Mouse (Mus musculus): ENCODE data around the gene Rnps1. TPM values are rescaled to one million over a fixed set of nuclear protein-coding genes. Genes with fewer than 3 reads are reported as not detected.

The Rnps1 gene
- polyA plus RNA-seq, 1 experiment from 2014 or later = 378 TPM

DNA sequence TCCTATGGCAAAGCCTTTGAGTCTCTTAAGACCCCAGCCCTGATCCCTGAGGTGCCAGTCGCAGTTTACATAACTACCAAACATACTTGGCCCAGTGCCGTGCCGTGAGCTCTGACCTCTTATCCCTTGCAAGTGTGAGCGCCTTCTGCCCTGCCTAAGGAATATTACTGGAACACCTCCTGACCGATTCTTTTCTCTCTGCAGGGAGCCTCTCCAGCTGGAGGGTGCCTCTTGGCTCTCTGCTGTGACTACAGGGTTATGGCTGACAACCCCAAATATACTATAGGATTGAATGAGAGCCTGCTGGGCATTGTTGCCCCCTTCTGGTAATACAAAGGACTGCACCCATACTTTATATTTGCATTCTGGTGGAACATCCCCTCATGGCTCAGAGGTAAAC lies 22.7 kb downstream of the Rnps1 start:
- Histone ChIP-seq H3K4me3 (no peak overlapping the region), H3K4me2 (replicated peaks) (no peak overlapping the region), H3K9me3 (no peaks in the 10 kb centered on the region), H3K27ac (replicated peaks) (no peak overlapping the region), H3K36me3 (peaks cover 69% of the 10 kb centered on the region), H3K27me3 (no peaks in the 10 kb centered on the region), H3K9ac (replicated peaks) (no peak overlapping the region), H3K4me1 (no peaks in the 10 kb centered on the region)
- WGBS = 70% methylated on average over 5 of the region's 5 CpGs
- peak; percentile 44; the same call in 1 of the 2 replicates for ATAC-seq (ENCODE audit: low FRiP score, low read depth)

DNA sequence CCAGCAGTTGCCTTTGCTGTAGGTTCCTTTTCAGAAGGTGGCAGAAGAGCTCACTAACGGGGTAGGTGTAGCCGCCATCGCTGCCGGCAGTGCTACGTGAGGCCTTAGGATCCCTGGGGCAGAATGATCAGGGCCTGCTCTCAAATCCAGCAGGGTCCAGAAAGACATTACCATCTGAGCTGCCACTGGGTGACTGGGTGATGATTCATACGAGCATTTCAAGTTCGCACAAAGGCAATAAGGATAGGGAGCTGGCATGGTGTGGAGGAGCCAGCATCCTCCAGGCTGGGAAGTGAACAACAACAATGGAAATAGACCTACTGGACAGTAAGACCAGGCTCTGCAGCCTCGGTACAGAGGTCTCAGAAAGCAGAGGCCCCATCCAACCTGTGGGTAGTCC lies 26.0 kb downstream of the Rnps1 start:
- H3K36me3 ChIP-seq = peaks cover 85% of the 10 kb centered on the region

DNA sequence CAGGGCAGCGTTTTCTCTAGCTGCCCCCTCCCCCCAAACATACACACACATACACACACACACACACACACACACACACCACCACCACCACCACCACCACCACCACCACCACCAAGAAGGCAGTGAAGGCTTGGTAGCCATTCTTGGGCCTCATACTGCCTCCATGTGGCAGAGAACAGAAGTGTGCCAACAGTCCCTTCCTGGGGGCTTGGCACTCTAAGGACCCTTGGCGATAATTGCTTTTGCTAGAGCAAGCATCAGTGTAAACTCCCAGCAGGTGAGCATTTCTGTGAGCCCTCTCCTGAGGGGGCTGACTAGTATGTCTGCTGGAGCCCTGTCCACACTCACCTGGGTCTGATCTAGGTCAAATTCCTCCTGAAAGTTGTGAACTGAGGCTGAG lies 26.8 kb downstream of the Rnps1 start:
- no peaks in the 10 kb centered on the region for H3K27me3 ChIP-seq
- 40% methylated on average over 2 of the region's 2 CpGs for WGBS
- no peaks in the 10 kb centered on the region for H3K9me3 ChIP-seq
- H3K9ac ChIP-seq (replicated peaks) = no peak overlapping the region
- no peak overlapping the region for H3K4me2 ChIP-seq (replicated peaks)
- ATAC-seq (ENCODE audit: low FRiP score, low read depth) = no peak
- H3K36me3 ChIP-seq = peaks cover 88% of the 10 kb centered on the region
- no peak overlapping the region for H3K4me3 ChIP-seq
- no peak overlapping the region for H3K27ac ChIP-seq (replicated peaks)
- no peaks in the 10 kb centered on the region for H3K4me1 ChIP-seq

More for the DNA sequence above, 26.0 kb downstream of the Rnps1 start:
- no peaks in the 10 kb centered on the region for H3K27me3 ChIP-seq
- H3K9me3 ChIP-seq = no peaks in the 10 kb centered on the region
- H3K4me3 ChIP-seq = no peak overlapping the region
- no peak for ATAC-seq (ENCODE audit: low FRiP score, low read depth)
- no peak overlapping the region for H3K9ac ChIP-seq (replicated peaks)
- WGBS = 94% methylated on average over 8 of the region's 8 CpGs
- H3K4me2 ChIP-seq (replicated peaks) = no peak overlapping the region
- H3K4me1 ChIP-seq = no peaks in the 10 kb centered on the region
- no peak overlapping the region for H3K27ac ChIP-seq (replicated peaks)

DNA sequence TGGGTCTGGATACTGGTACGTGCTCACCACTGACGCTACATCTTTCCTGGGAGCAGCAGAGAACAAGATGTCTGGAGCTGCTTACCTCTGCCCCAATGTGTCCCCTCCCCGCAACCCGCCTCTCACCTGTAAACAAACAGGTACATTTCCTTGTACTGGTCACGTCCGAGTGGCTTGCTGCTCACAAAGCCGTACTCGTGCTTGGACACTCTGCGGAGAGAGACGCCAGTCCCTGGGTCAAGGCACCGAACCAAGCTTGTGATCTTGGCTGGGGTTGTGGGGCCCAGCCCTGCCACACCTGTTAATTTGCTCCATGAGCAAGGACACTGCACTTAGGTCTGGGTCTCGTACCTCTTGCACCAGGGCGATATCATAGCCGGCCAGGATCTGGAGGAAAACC lies 27.7 kb downstream of the Rnps1 start:
- H3K4me1 ChIP-seq = no peaks in the 10 kb centered on the region
- no peak overlapping the region for H3K9ac ChIP-seq (replicated peaks)
- H3K9me3 ChIP-seq = no peaks in the 10 kb centered on the region
- H3K27me3 ChIP-seq = no peaks in the 10 kb centered on the region
- no peak overlapping the region for H3K4me2 ChIP-seq (replicated peaks)
- peaks cover 95% of the 10 kb centered on the region for H3K36me3 ChIP-seq
- no peak for ATAC-seq (ENCODE audit: low FRiP score, low read depth)
- 89% methylated on average over 14 of the region's 14 CpGs for WGBS
- no peak overlapping the region for H3K4me3 ChIP-seq
- H3K27ac ChIP-seq (replicated peaks) = no peak overlapping the region

DNA sequence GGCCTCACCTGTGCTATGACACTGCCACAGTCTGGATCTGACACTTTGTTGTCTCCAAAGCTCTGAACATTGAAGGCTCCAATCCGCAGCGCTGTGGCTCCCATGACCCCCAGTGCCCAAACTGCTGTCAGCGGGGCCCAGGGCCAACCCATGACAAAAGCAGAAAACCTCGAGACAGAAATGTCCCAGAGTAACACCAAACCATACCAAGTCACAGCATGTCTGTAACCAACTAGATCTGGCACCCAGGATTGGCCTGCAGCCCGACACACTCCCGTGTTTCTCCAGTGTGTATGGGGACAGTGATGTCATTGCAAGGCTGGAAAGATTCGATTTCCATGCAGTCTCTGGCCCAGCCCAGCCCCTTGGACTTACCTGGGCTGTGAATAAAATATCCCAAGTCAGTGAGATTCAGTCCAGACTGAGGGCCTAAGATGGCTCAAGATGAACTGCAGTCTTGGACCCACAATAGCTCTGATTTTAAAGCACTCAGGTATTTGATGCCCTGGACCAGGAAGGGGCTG lies 28.3 kb downstream of the Rnps1 start, which contains the start of gene Dnase1l2:
Dnase1l2 (minus strand) TSS at position 474 of the 524 bp plus-strand sequence.
- 74% methylated on average over 7 of the region's 7 CpGs for WGBS
- Histone ChIP-seq H3K4me3 (no peak within 1 kb of the TSS), H3K27me3 (no peaks in the 10 kb centered on the region), H3K9me3 (no peaks in the 10 kb centered on the region), H3K27ac (replicated peaks) (no peak within 1 kb of the TSS), H3K4me1 (no peaks in the 10 kb centered on the region), H3K9ac (replicated peaks) (no peak within 1 kb of the TSS), H3K4me2 (replicated peaks) (no peak within 1 kb of the TSS), H3K36me3 (peaks cover 97% of the 10 kb centered on the region)
- no peak for ATAC-seq (ENCODE audit: low FRiP score, low read depth)

DNA sequence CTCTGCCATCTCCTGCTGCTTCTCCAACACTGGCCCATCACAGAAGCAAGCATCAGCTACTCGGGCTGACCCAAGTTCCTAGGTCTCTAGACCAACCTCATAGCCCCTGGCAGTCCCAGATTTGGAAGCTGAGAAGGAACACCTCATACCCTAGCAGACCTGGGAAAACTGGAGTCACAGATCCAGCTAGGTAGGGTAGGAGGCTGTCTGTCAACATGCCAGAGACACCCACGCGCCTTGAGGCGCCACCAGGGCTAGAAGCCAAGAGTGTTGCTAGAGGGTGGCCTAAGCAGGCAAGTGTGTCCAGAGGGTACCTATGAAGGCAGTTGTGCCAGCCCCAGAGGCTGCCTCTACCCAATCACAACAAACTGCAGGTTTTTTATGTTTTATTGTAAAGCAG lies 29.0 kb downstream of the Rnps1 start:
- Histone ChIP-seq H3K4me2 (replicated peaks) (no peak overlapping the region), H3K9ac (replicated peaks) (no peak overlapping the region), H3K27me3 (no peaks in the 10 kb centered on the region), H3K9me3 (no peaks in the 10 kb centered on the region), H3K4me1 (no peaks in the 10 kb centered on the region), H3K27ac (replicated peaks) (no peak overlapping the region), H3K4me3 (no peak overlapping the region), H3K36me3 (peaks cover 99% of the 10 kb centered on the region)
- no peak for ATAC-seq (ENCODE audit: low FRiP score, low read depth)
- WGBS = 95% methylated on average over 4 of the region's 4 CpGs

DNA sequence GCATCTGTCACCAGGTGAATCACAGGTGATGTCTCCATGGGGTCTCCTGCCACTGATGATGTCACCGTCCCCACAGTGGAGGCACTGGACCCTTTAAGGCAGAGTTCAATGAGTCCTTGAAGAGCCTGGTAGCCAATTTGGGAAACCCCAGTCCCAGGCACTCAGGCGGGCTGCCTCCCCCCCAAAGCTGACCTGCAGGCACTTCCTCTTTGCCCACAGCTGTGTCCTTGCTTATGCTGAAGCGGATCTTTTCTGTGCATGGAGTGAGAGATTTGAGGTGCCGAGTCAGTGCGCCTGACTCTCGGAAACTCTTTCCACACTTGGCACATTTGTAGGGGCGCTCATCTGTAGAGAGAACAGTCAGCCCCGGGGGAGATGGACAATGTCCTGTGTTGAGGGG lies 32.2 kb downstream of the Rnps1 start:
- ATAC-seq (ENCODE audit: low FRiP score, low read depth) = no peak
- H3K27ac ChIP-seq (replicated peaks) = no peak overlapping the region
- no peak overlapping the region for H3K4me3 ChIP-seq
- H3K36me3 ChIP-seq = peaks cover 99% of the 10 kb centered on the region
- no peak overlapping the region for H3K9ac ChIP-seq (replicated peaks)
- H3K27me3 ChIP-seq = no peaks in the 10 kb centered on the region
- H3K4me2 ChIP-seq (replicated peaks) = no peak overlapping the region
- H3K9me3 ChIP-seq = no peaks in the 10 kb centered on the region
- no peaks in the 10 kb centered on the region for H3K4me1 ChIP-seq
- WGBS = 95% methylated on average over 8 of the region's 8 CpGs

DNA sequence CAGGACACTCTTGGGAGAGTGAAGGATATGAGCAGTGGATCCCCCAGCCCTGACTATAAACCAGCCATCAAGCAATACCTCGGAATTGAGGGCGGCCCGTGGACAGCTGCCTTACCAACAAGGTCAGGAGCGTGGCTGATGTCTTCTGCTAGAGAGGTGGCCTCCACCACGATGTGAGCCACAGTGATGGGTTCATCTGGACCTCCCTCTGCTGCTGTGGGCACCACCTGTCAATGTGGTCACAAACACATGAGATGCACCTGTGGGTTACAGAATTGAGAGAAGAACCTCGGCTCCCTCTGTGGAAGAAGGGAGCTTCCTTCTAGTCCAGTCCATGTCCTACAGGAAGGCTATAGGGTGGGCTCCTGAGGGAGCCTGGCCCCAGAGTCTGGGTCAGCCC lies 35.1 kb downstream of the Rnps1 start:
- H3K36me3 ChIP-seq = peaks cover 70% of the 10 kb centered on the region
- H3K4me2 ChIP-seq (replicated peaks) = no peak overlapping the region
- no peak overlapping the region for H3K27ac ChIP-seq (replicated peaks)
- no peak overlapping the region for H3K4me3 ChIP-seq
- ATAC-seq (ENCODE audit: low FRiP score, low read depth) = no peak
- H3K9me3 ChIP-seq = no peaks in the 10 kb centered on the region
- 89% methylated on average over 6 of the region's 6 CpGs for WGBS
- H3K27me3 ChIP-seq = no peaks in the 10 kb centered on the region
- H3K9ac ChIP-seq (replicated peaks) = no peak overlapping the region
- H3K4me1 ChIP-seq = peaks cover 12% of the 10 kb centered on the region

DNA sequence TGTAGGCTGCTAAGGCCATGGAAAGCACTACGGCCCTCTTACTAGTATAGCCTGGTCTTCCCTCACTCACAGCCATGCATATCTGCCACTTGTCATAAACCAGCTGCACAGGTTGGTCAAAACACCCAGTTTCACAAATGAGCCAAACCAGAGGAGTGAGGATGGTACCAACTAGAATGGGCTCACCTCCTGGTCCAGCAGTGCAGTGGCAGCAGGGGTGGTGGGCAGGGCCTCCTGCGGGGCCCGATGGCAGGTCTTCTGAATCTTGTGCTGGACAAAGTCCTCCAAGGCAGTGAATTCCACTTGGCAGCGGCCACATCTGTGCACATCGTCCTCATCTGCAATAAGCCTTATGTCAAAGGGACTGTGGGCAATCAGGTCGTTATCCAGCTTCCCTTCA lies 36.9 kb downstream of the Rnps1 start:
- H3K9ac ChIP-seq (replicated peaks) = no peak overlapping the region
- no peak overlapping the region for H3K4me3 ChIP-seq
- ATAC-seq (ENCODE audit: low FRiP score, low read depth) = no peak
- H3K4me1 ChIP-seq = peaks cover 12% of the 10 kb centered on the region
- no peak overlapping the region for H3K27ac ChIP-seq (replicated peaks)
- 96% methylated on average over 6 of the region's 6 CpGs for WGBS
- H3K4me2 ChIP-seq (replicated peaks) = no peak overlapping the region
- H3K27me3 ChIP-seq = no peaks in the 10 kb centered on the region
- H3K9me3 ChIP-seq = no peaks in the 10 kb centered on the region
- peaks cover 53% of the 10 kb centered on the region for H3K36me3 ChIP-seq

DNA sequence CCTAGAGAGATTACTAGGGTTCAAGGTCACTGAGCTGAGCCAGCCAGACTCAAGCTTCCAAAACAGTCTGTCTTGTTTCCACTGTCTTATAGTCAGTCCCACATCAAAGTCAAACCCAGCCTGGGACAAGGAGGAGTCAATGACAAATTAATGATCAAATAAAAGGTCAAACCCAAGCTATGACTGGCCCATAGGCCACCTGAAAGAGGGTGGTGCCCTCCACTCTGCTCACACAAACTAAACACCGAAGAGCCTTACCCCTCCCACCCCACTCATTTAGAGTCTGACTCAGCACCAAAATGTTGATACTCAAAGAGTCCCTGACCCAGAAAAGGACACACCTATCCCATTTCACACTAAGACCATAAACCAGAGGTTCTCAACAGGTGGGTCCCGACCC lies 39.0 kb downstream of the Rnps1 start:
- H3K27me3 ChIP-seq = no peaks in the 10 kb centered on the region
- H3K9me3 ChIP-seq = no peaks in the 10 kb centered on the region
- peaks cover 12% of the 10 kb centered on the region for H3K4me1 ChIP-seq
- peaks cover 32% of the 10 kb centered on the region for H3K36me3 ChIP-seq
- H3K4me3 ChIP-seq = no peak overlapping the region
- no peak for ATAC-seq (ENCODE audit: low FRiP score, low read depth)
- 92% methylated on average over 2 of the region's 2 CpGs for WGBS
- no peak overlapping the region for H3K9ac ChIP-seq (replicated peaks)
- H3K4me2 ChIP-seq (replicated peaks) = peak overlapping the region; percentile 67
- no peak overlapping the region for H3K27ac ChIP-seq (replicated peaks)

DNA sequence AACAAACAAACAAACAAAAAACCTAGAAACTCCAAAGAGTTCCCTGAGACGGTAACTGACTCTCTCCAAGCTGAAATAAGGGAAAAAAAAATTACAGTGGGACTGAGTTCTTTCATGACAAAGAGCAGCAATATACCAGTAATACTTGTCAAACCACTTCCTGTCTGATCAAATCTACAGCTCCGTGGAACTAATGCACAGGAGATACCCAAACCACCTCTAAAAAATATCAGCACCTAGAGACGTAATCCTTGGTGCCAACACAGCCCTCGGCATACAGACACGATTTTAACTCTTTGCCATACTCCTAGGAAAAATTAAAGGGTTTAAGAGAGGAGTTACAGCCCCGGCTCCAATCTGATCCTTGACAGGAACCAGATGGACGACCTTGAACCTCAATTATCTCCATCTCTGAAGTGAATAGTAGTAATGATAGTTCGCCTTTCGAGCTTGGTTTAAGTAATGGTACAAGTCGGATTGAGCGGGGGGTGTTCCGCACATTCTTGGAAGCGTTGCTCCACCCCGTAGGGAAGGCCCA lies 39.9 kb downstream of the Rnps1 start:
- Histone ChIP-seq H3K4me3 (peak overlapping the region; percentile 83), H3K27me3 (no peaks in the 10 kb centered on the region), H3K4me2 (replicated peaks) (peak overlapping the region; percentile 67), H3K36me3 (peaks cover 22% of the 10 kb centered on the region), H3K9ac (replicated peaks) (peak overlapping the region; percentile 89), H3K9me3 (no peaks in the 10 kb centered on the region), H3K4me1 (peaks cover 12% of the 10 kb centered on the region), H3K27ac (replicated peaks) (peak overlapping the region; percentile 90)
- ATAC-seq (ENCODE audit: low FRiP score, low read depth) = no peak
- WGBS = 10% methylated on average over 14 of the region's 14 CpGs

DNA sequence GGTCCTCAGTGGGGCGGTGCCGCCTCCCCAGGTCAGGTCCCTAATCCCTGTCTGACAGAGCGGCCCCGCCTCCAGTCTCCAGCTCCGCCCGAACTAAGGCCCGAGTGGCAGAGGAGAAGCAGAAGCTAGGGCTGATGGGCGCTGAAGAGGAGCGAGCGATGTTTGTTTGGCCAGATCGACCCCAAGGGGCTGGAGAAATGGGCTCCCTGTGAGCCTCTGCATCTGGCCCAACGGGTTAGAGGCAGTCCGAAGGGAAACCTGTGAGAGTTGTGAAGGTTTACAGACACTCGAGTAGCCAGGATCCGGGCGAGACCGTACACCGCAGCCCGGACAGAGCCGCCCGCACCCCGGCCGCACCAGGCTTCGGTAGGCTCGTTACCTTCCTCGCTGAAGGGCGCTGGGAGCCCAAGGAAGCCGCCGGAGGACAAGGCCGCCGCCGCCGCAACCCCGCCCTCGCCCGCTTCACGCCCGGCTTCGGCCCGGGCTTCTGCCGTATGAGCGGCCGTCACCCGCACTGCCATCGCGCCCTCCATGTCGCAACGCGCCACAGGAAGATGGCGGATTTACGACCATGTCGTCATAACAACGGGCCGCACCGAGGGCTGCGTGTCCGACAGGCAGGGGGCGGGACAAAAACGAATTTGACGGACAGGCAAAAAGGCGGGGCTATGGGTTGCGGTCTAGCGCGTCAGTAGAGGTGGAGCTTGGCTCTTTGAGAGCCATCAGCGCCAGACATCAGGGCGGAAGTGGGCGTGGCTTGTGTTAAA lies 40.6 kb downstream of the Rnps1 start:
- peak overlapping the region; percentile 67 for H3K4me2 ChIP-seq (replicated peaks)
- H3K27me3 ChIP-seq = no peaks in the 10 kb centered on the region
- WGBS = under 1% methylated on average over 67 of the region's 67 CpGs
- peak overlapping the region; percentile 83 for H3K4me3 ChIP-seq
- H3K4me1 ChIP-seq = peaks cover 12% of the 10 kb centered on the region
- ATAC-seq (ENCODE audit: low FRiP score, low read depth) = peak; percentile 95
- H3K36me3 ChIP-seq = peaks cover 16% of the 10 kb centered on the region
- peak overlapping the region; percentile 90 for H3K27ac ChIP-seq (replicated peaks)
- peak overlapping the region; percentile 89 for H3K9ac ChIP-seq (replicated peaks)
- H3K9me3 ChIP-seq = no peaks in the 10 kb centered on the region
